Mouse (Mus musculus) left cerebral cortex, postnatal 25 days (tissue): Measurements from ENCODE around the gene Pde6h. TPM values are rescaled to one million over a fixed set of nuclear protein-coding genes. Genes with fewer than 3 reads are reported as not detected.

Source experiments
- DNase-seq, 2 experiments: peaks; one replicate each; pipeline ENCODE4 v3.0.0; 2022; ENCODE audit warnings: low spot score in 2 of 2, mixed read lengths in 1 of 2
- intact Hi-C: fragments of 180-260 bp; cut with DNase I; formaldehyde crosslinking; loops from one replicate; pipeline ENCODE4 v1.15.1; 2025
- total RNA-seq, 2 experiments: library from RNA; stranded (reverse); gene quantifications; 2 replicates each; pipeline ENCODE4 v1.2.3; 2021

Pde6h gene
- total RNA-seq, 2 experiments from 2014 or later: 0.41 to 1.5 TPM

GRCm38 (mm10) chr6:136999707-137000446 is 76.2 kb downstream of the Pde6h start:
- DNase-seq: no peak
- intact Hi-C loops: no loop called here

GRCm38 (mm10) chr6:137000706-137001105 is 77.1 kb downstream of the Pde6h start:
- no peak for DNase-seq
- intact Hi-C loops: no loop called here

- intact Hi-C loops: no loop called here
- no peak for DNase-seq
Measured at GRCm38 (mm10) chr6:137001267-137002168, 77.9 kb downstream of the Pde6h start.

GRCm38 (mm10) chr6:137002169-137002514 is 78.5 kb downstream of the Pde6h start:
- no peak for DNase-seq
- intact Hi-C loops: no loop called here

- intact Hi-C loops: no loop called here
- no peak for DNase-seq
Measured at GRCm38 (mm10) chr6:137004359-137004758, 80.7 kb downstream of the Pde6h start.

- no peak for DNase-seq
- intact Hi-C loops: no loop called here
Measured at GRCm38 (mm10) chr6:137011187-137011586, 87.6 kb downstream of the Pde6h start.

- no peak for DNase-seq
Measured at GRCm38 (mm10) chr6:137014346-137014745, 90.7 kb downstream of the Pde6h start.

GRCm38 (mm10) chr6:137017216-137017973 is 93.8 kb downstream of the Pde6h start:
- intact Hi-C loops: no loop called here
- DNase-seq: no peak

More at GRCm38 (mm10) chr6:137014346-137014745, 90.7 kb downstream of the Pde6h start:
- intact Hi-C loops: no loop called here

Other genes with a start within 250 kb of the Pde6h start
- under 1 TPM; 0.21 to 0.41 TPM for gene Gucy2c, start 142.1 kb upstream of the Pde6h start, total RNA-seq
- 10 to 100 TPM in 1 of 2 experiments, 1 to 10 TPM in 1; 7.8 to 10.6 TPM for gene Hist4h4, start 119.4 kb upstream of the Pde6h start, total RNA-seq
- gene H2afj, start 115.6 kb upstream of the Pde6h start, total RNA-seq: 10 to 100 TPM; 56.9 to 66.7 TPM
- gene BC049715, start 96.2 kb upstream of the Pde6h start, total RNA-seq: 1 to 10 TPM; 1.9 to 2.8 TPM
- 100 to 1,000 TPM; 124 to 125 TPM for gene Wbp11, start 95.6 kb upstream of the Pde6h start, total RNA-seq
- 1 to 10 TPM; 4.4 to 5.0 TPM for gene Smco3, start 88.4 kb upstream of the Pde6h start, total RNA-seq
- under 1 TPM in 1 of 2 experiments, not detected in 1; 0.14 TPM for gene Art4, start 66.1 kb upstream of the Pde6h start, total RNA-seq
- gene Mgp, start 48.0 kb upstream of the Pde6h start, total RNA-seq: 10 to 100 TPM; 43.5 to 46.0 TPM
- not detected for gene Erp27, start 1.7 kb upstream of the Pde6h start, total RNA-seq
- 10 to 100 TPM; 10.6 to 14.2 TPM for gene Arhgdib, start 18.1 kb downstream of the Pde6h start, total RNA-seq
- gene Rerg, start 246.7 kb downstream of the Pde6h start, total RNA-seq: 10 to 100 TPM in 1 of 2 experiments, 1 to 10 TPM in 1; 7.9 to 12.2 TPM